Mouse (Mus musculus) embryonic facial prominence, embryonic 13.5 days (tissue): ENCODE data around the gene Ralgps2. TPM values are rescaled to one million over a fixed set of nuclear protein-coding genes. Genes with fewer than 3 reads are reported as not detected.
A peak's percentile ranks its signal among the peaks of the same experiment; 100 is the strongest.

ENCODE experiments used
- ATAC-seq: fragments of 200-750 bp; cut with Nextera tagmentation; 2 replicates; pipeline ENCODE4 v1.8.0; 2017; ENCODE audit warnings: low read depth; ENCODE audit not compliant: insufficient number of reproducible peaks, insufficient read depth, low FRiP score, low TSS enrichment
- H3K27ac ChIP-seq: fragments of 300-500 bp; sonication (generic); 2 replicates; pipeline ENCODE4 v1.5.1; 2015; ENCODE audit warnings: moderate library complexity, mild to moderate bottlenecking, inconsistent platforms
- H3K27me3 ChIP-seq: fragments of 300-500 bp; sonication (generic); 2 replicates; pipeline ENCODE4 v1.6.1; 2015; ENCODE audit warnings: mild to moderate bottlenecking, inconsistent platforms
- H3K36me3 ChIP-seq: fragments of 300-500 bp; sonication (generic); 2 replicates; pipeline ENCODE4 v1.6.1; 2015; ENCODE audit warnings: mild to moderate bottlenecking, inconsistent platforms
- H3K4me1 ChIP-seq: fragments of 300-500 bp; sonication (generic); 2 replicates; pipeline ENCODE4 v1.6.1; 2015; ENCODE audit warnings: inconsistent platforms
- H3K4me2 ChIP-seq: fragments of 300-500 bp; sonication (generic); 2 replicates; pipeline ENCODE4 v1.6.1; 2015; ENCODE audit warnings: moderate library complexity, mild to moderate bottlenecking, inconsistent platforms
- H3K4me3 ChIP-seq: fragments of 300-500 bp; sonication (generic); 2 replicates; pipeline ENCODE4 v1.5.1; 2015; ENCODE audit warnings: mild to moderate bottlenecking, inconsistent platforms
- H3K9ac ChIP-seq: fragments of 300-500 bp; sonication (generic); 2 replicates; pipeline ENCODE4 v1.6.1; 2015; ENCODE audit warnings: mild to moderate bottlenecking, inconsistent platforms
- H3K9me3 ChIP-seq: fragments of 300-500 bp; sonication (generic); 2 replicates; pipeline ENCODE4 v1.6.1; 2016; ENCODE audit warnings: inconsistent platforms
- WGBS: fragments of 180-500 bp; shearing (Covaris S2); methylation state at CpG from one replicate; pipeline ENCODE4 v1.1.7; 2015; ENCODE audit warnings: mixed read lengths; 5-methylcytosine and 5-hydroxymethylcytosine counted together
- polyA plus RNA-seq: library from polyadenylated mRNA; unstranded; fragments of >200 nt; fragmentation: Nextera tagmentation; extraction: Ambion mirVana; gene quantifications from 2 replicates; pipeline ENCODE4 v1.2.1, GENCODE M21; 2015

Ralgps2 gene
- polyA plus RNA-seq, 1 experiment from 2014 or later: 92.8 TPM

DNA sequence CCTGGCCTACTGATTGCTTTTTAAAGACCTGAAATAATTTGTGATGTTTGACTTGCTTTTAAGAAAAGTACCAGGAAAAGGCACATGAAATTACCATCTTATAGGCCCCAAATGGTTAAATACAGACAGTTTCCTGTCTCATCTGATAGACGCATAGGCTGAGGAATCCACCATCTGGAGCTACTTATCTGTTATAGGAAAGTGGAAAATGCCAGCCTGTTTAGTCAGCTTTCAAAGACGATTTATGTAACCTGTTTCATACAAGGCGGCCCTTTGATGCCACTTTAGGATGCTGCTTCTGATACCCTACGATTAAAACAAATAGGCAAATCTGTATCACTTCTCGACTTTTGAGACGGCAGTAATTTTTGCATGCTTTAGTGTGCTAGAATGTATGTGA is 138.2 kb downstream of the Ralgps2 start:
- no peaks in the 10 kb centered on the region for H3K27me3 ChIP-seq
- H3K27ac ChIP-seq: no peak overlapping the region
- WGBS: 28% methylated on average over 6 of the region's 6 CpGs
- H3K9ac ChIP-seq: no peak overlapping the region
- no peaks in the 10 kb centered on the region for H3K9me3 ChIP-seq
- H3K4me3 ChIP-seq: no peak overlapping the region
- H3K4me1 ChIP-seq: peaks cover 22% of the 10 kb centered on the region
- no peak overlapping the region for H3K4me2 ChIP-seq
- H3K36me3 ChIP-seq: 0 out of 2 replicates have a peak, but pooled peaks cover 7% of the 10 kb centered on the region
- no peak for ATAC-seq

DNA sequence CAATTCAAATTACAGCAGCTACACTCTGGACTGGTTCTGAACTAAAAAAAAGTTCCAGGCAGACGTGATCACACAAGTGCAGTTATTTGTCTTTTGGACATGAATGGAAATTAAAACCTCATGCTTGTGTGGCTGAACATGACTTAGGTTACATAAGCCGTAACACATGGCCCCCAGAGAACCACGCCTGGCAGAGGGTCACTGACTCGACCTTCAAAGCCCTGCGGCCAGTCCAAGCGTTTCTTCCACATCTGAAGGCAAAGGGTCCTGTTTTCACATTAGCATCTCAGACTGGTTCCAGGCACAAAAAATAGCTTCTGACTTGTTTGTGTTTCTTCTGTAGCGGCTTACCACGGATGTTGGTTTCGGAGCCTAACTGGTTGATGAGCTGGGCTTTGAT is 143.2 kb downstream of the Ralgps2 start:
- ATAC-seq: no peak
- Histone ChIP-seq H3K27ac (peak overlapping the region; percentile 45), H3K9me3 (no peaks in the 10 kb centered on the region), H3K36me3 (no peaks in the 10 kb centered on the region), H3K27me3 (no peaks in the 10 kb centered on the region), H3K4me1 (peaks cover 11% of the 10 kb centered on the region), H3K9ac (no peak overlapping the region), H3K4me3 (no peak overlapping the region), H3K4me2 (peak overlapping the region; percentile 16)
- 24% methylated on average over 9 of the region's 9 CpGs for WGBS

GRCm38 (mm10) chr1:156789844-156790490 is 149.5 kb downstream of the Ralgps2 start:
- no peaks in the 10 kb centered on the region for H3K9me3 ChIP-seq

DNA sequence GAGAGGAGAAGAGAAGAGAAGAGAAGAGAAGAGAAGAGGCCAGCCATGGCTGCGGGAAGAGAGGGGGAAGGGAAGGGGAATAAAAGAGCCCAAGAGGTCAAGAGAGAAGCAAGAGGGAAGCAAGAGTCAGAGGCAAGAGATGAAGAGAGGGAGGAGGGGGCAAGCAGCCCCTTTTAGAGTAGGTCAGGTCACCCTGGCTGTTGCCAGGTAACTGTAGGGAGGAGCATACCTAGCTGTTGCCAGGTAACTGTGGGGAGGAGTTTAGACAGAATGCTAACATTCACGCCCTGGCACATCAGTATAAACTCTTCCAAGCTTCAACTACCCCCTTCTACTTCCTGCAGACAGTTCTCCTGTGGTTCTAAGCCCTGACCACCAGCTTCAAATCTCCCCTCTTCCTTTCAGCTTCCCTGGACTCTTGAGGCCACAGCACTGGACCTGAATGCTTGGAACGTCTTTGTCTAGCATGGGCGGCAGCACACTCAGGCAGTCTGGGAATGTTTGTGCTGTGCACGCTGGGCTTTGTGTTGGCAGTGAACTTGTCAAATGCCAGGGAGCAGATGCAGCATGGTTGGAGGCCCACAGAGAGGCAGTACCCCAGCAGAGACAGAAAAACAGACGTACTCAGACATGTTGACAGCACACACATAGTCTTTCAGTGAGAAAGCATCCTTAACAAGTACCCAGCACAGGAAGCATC is 152.1 kb downstream of the Ralgps2 start:
- Histone ChIP-seq H3K27me3 (no peaks in the 10 kb centered on the region), H3K9ac (no peak overlapping the region), H3K4me2 (no peak overlapping the region), H3K4me3 (no peak overlapping the region), H3K27ac (no peak overlapping the region), H3K9me3 (no peaks in the 10 kb centered on the region), H3K4me1 (peaks cover 50% of the 10 kb centered on the region), H3K36me3 (no peaks in the 10 kb centered on the region)
- ATAC-seq: no peak
- 54% methylated on average over 6 of the region's 6 CpGs for WGBS

More at GRCm38 (mm10) chr1:156789844-156790490, 149.5 kb downstream of the Ralgps2 start:
- H3K27ac ChIP-seq: no peak overlapping the region
- H3K4me2 ChIP-seq: no peak overlapping the region
- H3K4me1 ChIP-seq: peaks cover 31% of the 10 kb centered on the region
- H3K9ac ChIP-seq: no peak overlapping the region
- no peak for ATAC-seq
- H3K27me3 ChIP-seq: no peaks in the 10 kb centered on the region
- H3K4me3 ChIP-seq: no peak overlapping the region
- H3K36me3 ChIP-seq: no peaks in the 10 kb centered on the region
- 16% methylated on average over 5 of the region's 5 CpGs for WGBS

- H3K4me2 ChIP-seq: no peak overlapping the region
- no peaks in the 10 kb centered on the region for H3K9me3 ChIP-seq
- H3K9ac ChIP-seq: no peak overlapping the region
- no peak overlapping the region for H3K27ac ChIP-seq
- no peak for ATAC-seq
- 89% methylated on average over 2 of the region's 2 CpGs for WGBS
- peaks cover 62% of the 10 kb centered on the region for H3K4me1 ChIP-seq
- no peaks in the 10 kb centered on the region for H3K27me3 ChIP-seq
- H3K4me3 ChIP-seq: no peak overlapping the region
- H3K36me3 ChIP-seq: no peaks in the 10 kb centered on the region
Observed at GRCm38 (mm10) chr1:156786074-156786473, 153.4 kb downstream of the Ralgps2 start.

GRCm38 (mm10) chr1:156784974-156785373 is 154.5 kb downstream of the Ralgps2 start:
- Histone ChIP-seq H3K4me3 (no peak overlapping the region), H3K4me2 (no peak overlapping the region), H3K9ac (no peak overlapping the region), H3K36me3 (no peaks in the 10 kb centered on the region), H3K27me3 (no peaks in the 10 kb centered on the region), H3K9me3 (no peaks in the 10 kb centered on the region), H3K4me1 (peaks cover 68% of the 10 kb centered on the region), H3K27ac (peak overlapping the region; percentile 64)
- ATAC-seq: no peak
- 66% methylated on average over 10 of the region's 10 CpGs for whole genome bisulfite sequencing

DNA sequence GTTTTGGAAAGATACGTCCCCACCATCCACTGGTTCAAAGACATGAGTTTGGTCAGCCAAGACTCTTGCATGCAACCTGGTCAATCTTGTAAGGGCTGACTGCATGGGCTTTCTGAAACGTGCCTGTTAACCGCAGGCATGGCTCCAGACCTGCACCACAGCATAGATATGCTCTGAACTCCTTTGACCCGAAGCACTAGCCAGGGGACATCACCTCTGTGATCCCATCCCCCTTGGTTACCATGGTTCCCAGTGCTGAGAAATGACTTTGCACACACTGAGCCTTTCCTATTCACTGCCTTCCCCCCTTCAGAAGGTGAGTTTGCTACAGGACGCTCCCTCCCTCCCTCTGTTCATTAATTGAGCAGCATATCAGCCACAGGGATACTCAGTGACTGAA is 155.3 kb downstream of the Ralgps2 start:
- H3K4me2 ChIP-seq: no peak overlapping the region
- H3K9ac ChIP-seq: no peak overlapping the region
- no peak overlapping the region for H3K4me3 ChIP-seq
- no peaks in the 10 kb centered on the region for H3K9me3 ChIP-seq
- no peak for ATAC-seq
- WGBS: 62% methylated on average over 5 of the region's 5 CpGs
- no peaks in the 10 kb centered on the region for H3K36me3 ChIP-seq
- no peaks in the 10 kb centered on the region for H3K27me3 ChIP-seq
- H3K27ac ChIP-seq: peak overlapping the region; percentile 64
- H3K4me1 ChIP-seq: peaks cover 70% of the 10 kb centered on the region

- Histone ChIP-seq H3K27me3 (no peaks in the 10 kb centered on the region), H3K27ac (peak overlapping the region; percentile 93), H3K4me3 (no peak overlapping the region), H3K4me2 (no peak overlapping the region), H3K9ac (no peak overlapping the region), H3K9me3 (no peaks in the 10 kb centered on the region), H3K36me3 (no peaks in the 10 kb centered on the region), H3K4me1 (peaks cover 69% of the 10 kb centered on the region)
- 26% methylated on average over 14 of the region's 14 CpGs for WGBS
- ATAC-seq: no peak
Observed at GRCm38 (mm10) chr1:156781971-156782850, 157.2 kb downstream of the Ralgps2 start.

DNA sequence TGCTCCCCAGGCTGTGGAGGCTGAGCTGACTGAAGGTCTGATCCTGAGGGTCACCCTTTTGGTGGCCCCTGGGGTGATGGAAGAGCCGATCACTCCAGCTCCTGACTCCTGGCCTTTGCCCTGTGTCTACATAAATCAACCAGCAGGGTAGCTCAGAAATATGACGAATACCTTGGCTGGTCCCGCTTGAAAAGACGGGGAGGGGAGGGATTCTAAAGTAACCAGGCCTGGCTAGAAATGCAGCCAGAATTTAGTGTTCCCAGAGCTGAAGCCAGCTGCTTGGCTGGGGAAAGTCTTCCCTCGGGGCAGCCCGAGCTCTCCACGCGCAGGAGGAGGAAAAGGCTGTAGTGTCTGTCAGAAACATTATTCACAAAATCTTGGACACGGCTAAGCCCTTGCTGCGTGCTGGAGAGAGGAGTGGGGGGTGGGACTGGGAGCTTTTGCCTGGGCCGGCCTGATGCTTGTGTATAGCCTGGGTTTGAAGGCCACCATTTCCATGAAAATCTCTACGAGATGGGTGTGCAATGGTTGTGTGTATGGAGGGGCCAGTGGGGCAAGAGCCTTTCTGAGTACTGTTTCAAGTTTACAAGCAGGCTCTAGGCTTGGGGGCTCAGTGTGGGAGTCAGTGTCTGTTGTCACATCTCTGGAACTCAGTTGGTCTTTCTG is 158.2 kb downstream of the Ralgps2 start:
- Histone ChIP-seq H3K4me1 (peaks cover 67% of the 10 kb centered on the region), H3K9ac (0 out of 2 replicates have a peak overlapping the region, but pooled peaks have one; percentile 41), H3K27me3 (no peaks in the 10 kb centered on the region), H3K27ac (peak overlapping the region; percentile 93), H3K4me3 (no peak overlapping the region), H3K9me3 (no peaks in the 10 kb centered on the region), H3K4me2 (peak overlapping the region; percentile 33), H3K36me3 (no peaks in the 10 kb centered on the region)
- WGBS: 11% methylated on average over 12 of the region's 12 CpGs
- peak; percentile 78 for ATAC-seq

GRCm38 (mm10) chr1:156780234-156781005 is 159.0 kb downstream of the Ralgps2 start:
- Histone ChIP-seq H3K4me3 (no peak overlapping the region), H3K4me1 (peaks cover 60% of the 10 kb centered on the region)

More at GRCm38 (mm10) chr1:156780234-156781005, 159.0 kb downstream of the Ralgps2 start:
- ATAC-seq: no peak
- H3K9ac ChIP-seq: 0 out of 2 replicates have a peak overlapping the region, but pooled peaks have one; percentile 41
- no peaks in the 10 kb centered on the region for H3K27me3 ChIP-seq
- peak overlapping the region; percentile 33; the same call in 1 of the 2 replicates for H3K4me2 ChIP-seq
- 36% methylated on average over 16 of the region's 16 CpGs for WGBS
- H3K27ac ChIP-seq: peak overlapping the region; percentile 93
- H3K36me3 ChIP-seq: no peaks in the 10 kb centered on the region
- no peaks in the 10 kb centered on the region for H3K9me3 ChIP-seq
